Mouse (Mus musculus) megakaryocyte, adult 5-6 weeks (primary cell): ENCODE data around the gene Slc16a14. TPM values are rescaled to one million over a fixed set of nuclear protein-coding genes. Genes with fewer than 3 reads are reported as not detected.
A peak's percentile ranks its signal among the peaks of the same experiment; 100 is the strongest.
"Not testable (repeated sequence)": the region's sequence is repeated elsewhere in the genome, so short reads cannot be mapped to it uniquely, and the experiment has no call there.

ENCODE experiments used
- ATAC-seq: 2 replicates; pipeline ENCODE4 v1.8.0; 2016; ENCODE audit warnings: mild to moderate bottlenecking, inconsistent platforms; ENCODE audit not compliant: poor library complexity, severe bottlenecking
- total RNA-seq, 2 experiments: library from RNA; stranded (forward) in 1 of 2; stranded (reverse) in 1 of 2; fragments of 153-499, 151-499 nt in 1 of 2; fragments of 221-1000, 200-1000 nt in 1 of 2; gene quantifications; 2 replicates each; pipeline versions ENCODE4 v1.2.3 to v1.2.4; 2015 to 2017

The Slc16a14 gene
- total RNA-seq (2015) (0.32 and 1.1 TPM in 2 replicates), total RNA-seq (2017) (0.18 and 0.57 TPM in 2 replicates)

DNA sequence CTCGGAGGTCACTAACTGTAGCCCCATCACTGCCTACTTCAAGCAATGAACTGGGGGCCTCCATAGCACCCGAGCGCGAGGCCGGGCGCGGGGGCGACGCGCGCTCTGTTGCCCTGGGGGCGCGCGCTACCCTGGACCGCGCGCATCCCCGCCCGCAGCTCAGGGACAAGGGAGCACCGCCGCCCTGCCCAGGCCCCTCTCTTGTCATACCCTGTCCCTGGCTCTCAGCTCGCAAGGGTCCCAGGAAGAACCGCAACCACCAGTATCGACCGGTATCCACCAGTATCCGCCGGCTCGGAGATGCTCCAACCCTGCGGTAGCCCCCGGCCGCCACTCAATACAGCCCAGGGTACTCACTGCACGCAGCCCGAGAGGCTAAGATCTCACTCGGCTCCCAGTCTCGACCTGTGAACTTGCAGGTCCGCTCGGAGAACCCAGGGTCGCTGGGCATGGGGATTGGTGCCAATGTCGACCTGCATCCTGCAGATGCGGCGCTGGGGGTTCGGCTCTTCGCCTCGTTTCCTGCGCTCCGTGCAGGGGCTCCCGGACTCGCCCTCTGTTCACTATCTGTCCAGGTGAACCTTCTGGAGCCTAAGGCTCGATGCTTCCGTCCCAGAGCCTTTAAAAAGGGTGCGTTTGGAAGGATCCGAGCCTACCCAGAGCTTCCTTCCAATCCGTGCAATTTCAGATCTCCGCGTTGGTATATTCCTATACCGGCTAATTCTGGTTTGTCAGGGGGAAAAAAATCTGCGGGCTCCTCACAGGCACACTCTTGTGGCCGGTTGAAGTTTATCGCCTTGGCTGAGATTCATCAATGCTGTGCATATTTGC is at the start of gene Slc16a14:
Gene Slc16a14 (minus strand): TSS at position 632 of the 831 bp plus-strand sequence.
- peak; percentile 39 for ATAC-seq

DNA sequence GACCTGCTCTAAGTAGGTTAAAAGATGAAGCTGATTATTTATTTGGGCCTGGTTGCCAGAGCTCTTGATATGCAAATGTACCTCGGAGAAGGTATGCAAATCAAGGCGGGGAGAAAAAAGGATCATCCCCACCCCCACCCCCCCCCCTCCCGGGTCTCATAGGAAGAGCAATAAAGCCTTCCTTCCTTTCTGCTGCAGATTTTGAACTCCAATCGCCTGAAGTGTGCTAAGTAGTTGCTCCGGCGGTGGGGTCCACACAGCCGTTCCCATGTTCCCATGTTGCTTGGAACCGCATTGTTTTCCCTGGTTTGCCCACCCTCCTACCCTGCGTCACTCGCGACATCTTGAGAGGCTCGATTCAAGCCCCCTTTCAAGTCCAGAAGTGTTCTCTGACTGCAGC is 26.8 kb upstream of the Slc16a14 start:
- ATAC-seq: not testable (repeated sequence)

DNA sequence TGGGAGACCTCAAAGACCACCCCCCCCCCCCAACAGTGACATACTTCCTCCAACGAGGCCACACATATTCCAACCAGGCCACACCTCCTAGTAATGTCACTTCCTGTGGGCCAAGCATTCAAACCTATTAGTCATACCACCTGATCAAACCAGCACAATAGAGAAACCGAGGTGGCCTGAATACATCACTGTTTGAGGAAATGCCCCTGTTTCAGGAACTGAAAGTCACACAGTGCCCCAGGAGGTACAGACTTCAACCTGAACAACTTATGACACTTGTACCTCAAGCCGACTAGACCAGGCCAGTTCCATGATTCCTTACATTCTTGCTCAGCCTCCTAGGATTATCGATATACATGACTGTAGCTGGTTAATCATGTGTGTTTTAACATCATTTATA is 22.8 kb upstream of the Slc16a14 start:
- not testable (repeated sequence) for ATAC-seq

DNA sequence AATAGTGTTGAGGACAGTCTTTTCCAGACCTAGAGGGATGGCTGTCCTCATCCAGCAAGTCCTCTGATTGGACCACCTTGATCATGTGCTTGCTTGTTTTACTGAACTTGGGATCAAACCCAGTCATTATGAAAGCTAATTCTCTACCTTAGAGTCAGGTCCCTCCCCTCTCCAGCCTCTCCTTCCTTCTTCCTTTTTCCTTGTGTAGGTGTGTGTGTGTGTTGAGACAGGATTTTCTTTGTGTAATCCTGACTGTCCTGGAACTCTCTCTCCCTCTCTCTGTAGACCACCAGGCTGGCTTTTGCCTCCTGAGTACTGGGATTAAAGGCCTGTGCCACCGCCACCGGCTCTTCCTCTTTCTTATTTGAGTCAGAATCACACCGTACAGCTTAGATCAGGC is 21.8 kb upstream of the Slc16a14 start:
- ATAC-seq: not testable (repeated sequence)

DNA sequence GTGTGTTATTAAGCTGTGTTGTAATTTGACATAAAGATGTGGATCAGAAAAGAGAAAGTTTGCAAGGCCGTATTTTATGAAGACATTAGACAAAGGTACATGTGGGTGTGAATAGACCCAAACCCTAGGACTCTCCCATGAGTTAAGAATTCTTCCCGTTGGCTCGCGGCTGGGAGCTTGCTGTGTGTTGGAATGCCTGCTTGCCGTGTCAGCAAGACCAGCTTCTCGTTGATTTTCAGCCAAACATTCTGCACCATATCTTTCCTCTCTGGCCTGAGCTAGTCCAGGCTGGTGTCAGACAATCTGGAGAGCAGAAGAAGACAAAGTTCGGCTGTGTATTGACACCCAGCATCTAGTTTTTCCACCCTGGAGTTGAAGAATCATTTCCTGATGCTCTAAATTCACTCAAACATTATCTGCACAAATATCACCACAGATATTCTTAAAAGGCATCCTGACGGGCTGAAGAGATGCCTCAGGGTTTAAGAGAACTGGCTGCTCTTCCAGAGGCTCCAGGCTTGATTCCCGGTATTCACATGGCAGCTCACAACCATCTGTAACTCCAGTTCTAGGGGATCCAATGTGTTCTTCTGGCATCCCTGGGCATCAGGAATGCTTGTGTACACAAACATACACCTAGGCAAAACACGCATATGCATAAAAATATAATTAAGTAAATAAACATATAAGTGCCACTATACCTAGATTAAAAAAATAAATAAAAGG is 17.7 kb upstream of the Slc16a14 start:
- no peak for ATAC-seq

DNA sequence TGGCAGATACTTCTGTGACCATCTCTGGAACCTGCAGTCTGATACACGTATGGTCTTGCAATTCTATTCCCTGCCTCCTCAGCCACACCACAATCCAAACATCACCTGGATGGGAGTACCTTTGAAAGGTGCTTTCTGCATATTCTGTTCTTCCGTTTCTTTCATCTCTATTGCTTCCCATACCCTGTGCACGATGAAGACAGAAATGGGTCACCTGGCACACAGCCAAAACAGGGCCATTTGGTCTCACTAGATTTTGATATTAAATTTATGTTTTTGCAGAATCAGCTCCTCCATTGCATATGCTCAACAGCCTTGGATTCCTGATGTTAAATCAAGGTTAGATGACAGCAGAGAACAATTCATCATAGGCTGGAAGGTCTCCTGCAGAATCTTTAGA is 16.6 kb upstream of the Slc16a14 start:
- ATAC-seq: no peak

DNA sequence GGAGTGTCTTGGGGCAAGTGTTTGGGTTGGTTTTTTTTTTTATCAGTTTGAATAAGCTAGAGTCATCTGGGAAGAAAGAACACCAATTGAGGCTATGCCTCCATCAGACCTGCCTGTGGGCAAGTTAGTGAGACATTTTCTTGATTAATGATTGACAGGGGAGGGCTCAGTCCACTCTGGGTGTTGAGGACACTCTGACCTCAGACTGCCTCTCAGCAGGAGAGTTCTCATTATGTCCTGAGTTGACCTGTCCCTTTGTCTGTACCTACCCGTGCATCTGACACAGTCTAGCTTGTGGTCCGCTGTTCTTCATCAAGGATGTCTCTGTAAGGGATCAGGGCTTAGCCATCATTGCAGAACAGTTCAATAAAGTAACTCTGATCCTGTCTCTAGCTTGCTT is 12.5 kb upstream of the Slc16a14 start:
- ATAC-seq: no peak

DNA sequence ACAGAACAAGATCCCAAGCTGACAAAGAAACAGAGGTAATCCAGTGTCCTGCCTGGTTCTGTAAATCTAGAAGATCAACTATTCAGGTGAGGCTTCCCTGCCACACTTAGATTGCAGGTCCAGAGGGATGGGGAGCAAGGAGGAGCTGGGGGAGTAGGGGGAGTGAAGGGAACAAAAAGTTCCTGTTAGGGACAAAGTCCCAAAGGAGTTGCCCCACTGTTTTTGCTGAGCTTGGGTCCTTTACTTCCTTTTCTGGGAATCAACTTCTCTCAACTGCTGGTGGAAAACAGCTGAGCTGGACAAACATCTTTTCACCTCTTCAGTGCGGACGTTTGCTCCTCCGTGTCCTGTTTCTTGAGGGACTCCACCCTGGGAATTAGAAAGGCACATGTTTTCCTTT is 11.0 kb upstream of the Slc16a14 start:
- ATAC-seq: no peak

DNA sequence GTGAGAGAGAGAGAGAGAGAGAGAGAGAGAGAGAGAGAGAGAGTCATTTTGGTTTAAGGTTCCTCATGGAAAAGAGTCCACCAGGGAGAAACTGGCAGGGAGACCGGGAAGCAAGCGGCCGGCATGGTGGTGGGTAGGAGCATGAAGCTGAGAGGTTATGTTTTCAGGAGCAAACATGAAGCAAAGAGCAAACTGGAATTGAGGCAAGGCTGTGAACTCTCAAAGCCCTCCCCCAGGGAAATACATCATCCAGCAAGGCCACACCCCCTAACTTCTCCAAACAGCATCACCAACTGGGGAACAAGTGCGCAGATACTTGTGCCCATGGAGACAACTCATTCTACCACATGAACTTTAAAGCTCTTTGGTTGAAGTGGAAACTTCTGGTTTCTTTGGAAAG is 8.6 kb upstream of the Slc16a14 start:
- ATAC-seq: no peak

DNA sequence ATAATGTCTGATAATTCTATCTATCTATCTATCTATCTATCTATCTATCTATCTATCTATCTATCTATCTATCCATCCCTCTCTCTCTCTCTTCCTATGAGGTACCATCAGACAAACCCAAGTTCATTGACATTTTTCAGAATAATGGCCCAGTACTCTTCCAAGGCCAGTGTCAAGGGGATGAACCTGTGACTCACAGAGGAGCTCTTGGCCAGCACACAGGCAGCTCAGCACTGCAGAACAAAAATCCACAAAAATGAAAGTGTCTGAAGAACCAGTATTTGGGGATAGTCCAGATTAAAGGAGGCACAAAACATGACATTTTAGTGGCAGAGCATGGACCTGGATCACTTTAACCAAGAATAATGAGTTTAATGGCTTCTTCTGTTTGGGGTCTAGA is 7.7 kb upstream of the Slc16a14 start:
- ATAC-seq: no peak

DNA sequence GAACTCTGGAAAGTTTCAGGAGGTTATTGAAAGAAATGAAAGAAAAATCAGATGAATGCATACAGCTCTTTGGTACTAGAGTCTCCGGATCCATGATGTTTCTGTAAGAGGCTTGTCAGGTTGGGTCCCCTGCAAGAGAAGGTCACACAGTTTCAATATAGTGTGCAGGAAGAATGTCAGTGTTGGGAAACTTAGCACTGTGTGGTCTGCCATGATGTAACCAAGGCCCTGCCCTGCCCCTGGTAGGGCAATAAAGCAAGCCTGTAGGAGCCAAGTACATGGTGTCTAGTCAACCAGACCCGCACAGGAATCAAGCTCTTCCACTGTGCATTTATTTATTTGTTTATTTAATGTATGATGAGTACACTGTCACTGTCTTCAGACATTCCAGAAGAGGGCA is 5.4 kb upstream of the Slc16a14 start:
- ATAC-seq: peak; percentile 64

DNA sequence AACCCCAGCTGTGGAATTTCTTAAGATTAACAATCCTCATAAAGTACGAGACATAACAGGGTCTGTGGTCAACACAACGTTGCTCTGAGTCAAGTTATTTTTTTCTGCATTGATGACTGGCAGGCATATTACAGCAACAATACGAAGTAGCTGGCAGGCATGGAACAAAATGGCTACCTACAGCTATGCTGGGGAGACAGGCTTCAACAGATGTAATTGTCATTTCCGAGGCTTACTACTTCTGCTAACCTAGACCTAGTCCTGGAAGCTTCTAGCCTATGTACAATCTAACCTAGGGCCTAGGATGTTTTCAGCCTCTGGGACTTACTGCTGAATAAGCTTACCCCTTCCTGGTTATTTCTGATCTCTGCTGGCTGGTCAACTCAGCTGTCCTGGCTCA is 4.5 kb upstream of the Slc16a14 start:
- ATAC-seq: no peak

DNA sequence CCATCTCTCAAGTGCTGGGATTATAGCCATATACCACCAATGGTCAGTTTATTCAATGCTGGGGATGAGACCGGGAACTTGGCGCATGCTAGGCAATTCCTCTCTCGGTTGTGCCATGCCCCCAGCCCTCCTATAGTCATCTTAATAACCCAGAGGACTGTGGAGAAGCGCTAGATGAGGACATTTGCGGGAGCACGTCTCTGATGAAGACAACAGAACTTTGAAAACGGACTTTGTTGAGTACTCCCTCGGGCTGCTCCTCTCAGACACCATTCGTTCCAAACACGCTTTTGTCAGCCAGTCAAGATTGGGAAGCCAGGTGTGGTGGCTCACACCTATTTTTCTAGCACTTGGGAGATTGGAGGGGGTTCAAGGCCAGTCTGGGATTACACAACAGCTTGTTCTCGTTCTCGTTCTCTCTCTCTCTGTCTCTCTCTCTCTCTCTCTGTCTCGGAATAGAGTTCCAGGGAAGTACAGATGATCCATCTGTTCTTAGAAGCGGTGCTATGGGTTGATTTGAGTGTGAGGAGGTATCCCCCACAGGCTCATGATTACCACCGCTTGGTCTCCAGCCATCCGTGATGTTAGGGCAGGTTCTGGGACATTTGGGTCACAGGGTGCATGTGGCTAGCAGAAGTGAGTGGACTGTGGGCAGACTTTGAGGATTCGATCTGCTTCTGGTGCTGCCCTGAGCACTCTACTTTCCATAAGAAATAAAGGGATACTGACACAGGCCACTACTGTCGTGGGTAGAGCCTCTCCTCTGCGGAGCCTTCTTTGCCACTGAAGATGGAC is 2.0 kb upstream of the Slc16a14 start:
- ATAC-seq: no peak

DNA sequence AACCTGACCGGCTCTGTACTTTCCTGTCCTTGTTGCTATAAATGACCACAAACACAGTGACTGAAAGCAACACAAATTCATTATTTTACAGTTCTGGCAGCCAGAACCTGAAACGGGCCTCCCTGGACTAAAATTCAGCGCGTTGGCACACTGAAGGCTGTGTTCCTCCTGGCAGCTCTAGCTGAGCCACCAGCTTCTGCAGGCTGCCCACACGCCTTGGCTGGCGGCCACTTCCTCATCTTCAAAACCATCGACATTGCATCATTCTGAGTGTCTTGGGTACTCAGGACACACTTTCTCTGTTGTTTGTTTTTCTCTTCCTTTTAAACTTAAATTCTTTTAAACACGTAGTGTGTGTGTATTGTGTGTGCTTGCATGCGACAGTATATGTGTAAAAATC is 734 bp upstream of the Slc16a14 start:
- peak; percentile 84 for ATAC-seq

DNA sequence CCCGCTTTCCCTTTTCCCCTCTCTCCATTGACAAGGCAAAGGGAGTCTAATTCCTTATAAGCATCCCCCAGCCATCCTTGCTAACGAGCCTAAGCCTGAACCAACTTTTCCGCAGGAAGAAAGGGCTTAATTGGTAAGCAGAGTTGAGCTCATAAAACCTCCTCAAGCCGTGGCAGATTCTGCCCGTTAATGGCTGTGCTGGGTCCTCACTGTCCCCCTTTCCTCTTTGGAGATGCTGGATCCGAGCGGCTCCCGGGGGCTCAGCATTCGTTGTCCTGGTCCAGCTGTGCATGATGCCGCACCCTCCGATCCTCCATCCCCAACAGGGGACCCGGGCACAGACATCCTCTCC is 807 bp downstream of the Slc16a14 start:
- no peak; the same call in 1 of the 2 replicates for ATAC-seq

DNA sequence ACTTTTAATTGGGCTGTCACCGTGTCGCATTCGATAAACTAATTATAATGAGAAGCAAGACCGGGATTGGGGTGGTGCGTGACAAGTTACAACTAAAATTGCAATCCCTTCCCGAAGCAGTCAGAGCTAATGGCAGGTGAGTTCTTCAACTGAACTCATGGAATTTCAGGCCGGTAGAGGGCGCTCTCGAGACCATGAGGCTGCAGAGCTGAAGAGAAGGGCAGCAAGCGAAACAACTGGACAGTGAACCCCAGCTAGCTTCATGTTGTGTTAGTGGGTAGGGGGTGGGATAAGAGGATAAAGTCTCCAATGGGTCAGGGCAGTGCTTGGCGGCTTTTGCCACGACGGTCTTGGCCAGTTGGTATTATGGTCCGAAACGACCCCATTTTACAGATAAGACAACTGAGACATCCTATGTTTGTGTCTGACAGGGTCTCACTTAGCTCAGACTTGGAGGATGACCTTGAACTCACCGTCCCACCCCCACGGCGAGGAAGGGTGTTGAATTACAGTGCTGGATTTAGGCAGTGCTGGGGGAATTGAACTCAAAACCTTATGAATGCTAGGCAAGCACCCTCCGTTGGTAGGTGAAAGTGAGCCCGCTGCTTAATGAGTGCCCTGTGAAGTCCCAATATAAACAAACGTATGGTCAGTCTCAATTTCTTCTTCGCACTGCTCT is 1.3 kb downstream of the Slc16a14 start:
- peak; percentile 61 for ATAC-seq

DNA sequence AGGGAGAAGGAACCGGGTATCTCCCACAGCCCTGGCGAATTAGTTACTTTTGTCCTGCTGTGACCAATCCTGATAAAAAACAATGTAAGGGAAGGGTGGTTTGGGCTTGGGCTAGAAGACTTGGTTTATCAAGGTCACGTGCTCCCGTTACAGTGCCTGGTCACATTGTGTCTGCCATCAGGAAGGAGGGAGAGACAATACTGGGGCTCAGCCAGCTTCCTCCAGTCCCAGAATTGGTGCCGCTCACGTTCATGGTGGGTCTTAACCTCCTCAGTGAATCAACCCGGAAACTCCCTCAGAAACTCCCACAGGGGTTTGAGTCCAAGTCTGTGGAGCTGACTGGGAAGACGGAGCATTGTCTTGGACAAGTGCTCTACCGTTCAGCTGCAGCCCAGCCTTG is 9.3 kb downstream of the Slc16a14 start:
- no peak for ATAC-seq

DNA sequence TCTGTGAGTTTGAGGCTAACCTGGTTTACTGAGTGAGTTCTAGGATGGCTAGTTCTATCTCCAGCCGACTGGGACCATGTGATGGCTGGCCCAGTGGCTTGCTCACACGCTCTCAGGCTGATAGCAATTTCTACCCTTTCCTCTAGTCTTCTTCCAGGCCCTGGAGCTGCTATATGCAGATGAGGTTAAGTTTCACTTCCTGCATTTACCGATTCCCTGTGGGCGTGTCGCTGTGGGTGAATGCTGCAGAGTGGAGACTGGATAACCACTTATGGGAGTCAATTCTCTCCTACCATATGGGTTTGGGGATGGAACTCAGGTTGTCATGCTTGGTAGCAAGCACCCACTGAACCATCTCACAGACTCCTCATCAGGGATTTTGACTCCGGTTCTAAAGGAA is 10.8 kb downstream of the Slc16a14 start:
- peak; percentile 99 for ATAC-seq

DNA sequence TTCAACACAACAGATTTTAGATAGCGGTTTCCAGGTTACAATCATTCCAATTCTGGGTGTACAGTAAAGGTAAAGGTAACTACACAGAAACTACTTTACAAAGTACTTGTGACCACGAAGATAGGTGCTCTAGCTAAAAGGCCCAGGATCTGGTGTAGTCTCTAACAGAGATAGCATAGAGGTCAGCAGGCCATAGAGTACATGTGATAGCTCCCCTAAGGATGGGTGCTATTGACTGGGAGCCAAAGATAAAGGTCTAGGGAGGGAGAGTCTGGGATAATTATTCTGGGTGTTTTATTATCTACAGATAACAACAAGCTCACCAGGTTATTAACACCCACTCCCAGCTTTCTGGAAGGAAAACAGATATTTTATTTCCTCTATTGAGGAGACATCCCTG is 11.5 kb downstream of the Slc16a14 start:
- no peak for ATAC-seq

DNA sequence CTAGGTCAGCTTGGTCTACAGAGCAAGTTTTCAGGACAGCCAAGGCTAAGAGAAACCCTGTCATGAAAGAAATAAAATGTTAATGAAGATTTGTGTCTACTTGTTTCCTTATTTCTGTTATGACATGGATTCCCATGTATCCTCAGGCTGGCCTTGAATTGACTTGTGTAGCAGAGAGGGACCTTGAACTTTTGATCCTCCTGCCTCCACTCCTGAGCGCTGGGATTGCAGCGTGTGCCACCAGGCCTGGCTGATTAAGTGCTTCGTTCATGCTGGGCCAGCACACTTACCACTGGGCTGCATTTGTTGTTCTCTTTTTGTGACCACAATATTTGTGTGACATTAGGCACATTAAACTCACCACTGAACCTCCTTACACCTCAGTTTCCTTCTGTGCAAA is 16.1 kb downstream of the Slc16a14 start:
- no peak for ATAC-seq

DNA sequence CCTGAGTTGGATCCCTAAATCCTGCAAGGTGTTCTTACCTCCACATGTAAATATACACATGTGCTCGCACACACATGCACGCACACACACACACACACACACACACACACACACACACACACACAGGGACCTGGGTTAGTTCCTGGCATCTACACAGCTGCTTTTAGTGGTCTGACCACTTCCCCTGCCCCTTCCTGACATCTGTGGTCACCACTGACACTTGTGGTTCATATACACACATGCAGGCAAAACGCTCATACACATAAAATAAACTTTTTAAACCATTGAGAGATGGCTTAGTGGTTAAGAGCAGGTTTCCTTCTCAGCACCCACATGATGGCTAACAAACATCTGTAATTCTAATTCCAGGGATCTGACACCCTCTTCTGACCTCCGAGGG is 19.9 kb downstream of the Slc16a14 start:
- peak; percentile 86 for ATAC-seq
